Mouse (Mus musculus): ENCODE data around the gene Plekha6.

DNA sequence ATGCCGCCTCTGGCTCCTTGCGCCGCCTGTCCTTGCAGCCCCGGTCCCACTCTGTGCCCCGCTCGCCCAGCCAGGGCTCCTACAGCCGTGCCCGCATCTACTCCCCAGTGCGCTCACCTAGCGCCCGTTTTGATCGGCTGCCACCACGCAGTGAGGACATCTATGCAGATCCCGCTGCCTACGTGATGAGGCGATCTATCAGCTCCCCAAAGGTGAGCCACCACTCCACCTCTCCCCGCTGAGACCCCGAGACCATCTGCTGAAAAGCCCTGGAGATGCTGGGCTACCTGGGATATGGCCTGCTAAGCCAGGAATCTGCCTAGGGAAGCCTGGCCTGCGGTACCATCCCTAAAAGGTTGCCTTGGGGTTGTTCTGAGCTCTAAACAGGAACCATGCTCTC is 110.2 kb downstream of the Plekha6 start:
- TF ChIP-seq CTCF (IDR thresholded peaks at IDR 0.05; ENCODE audit: low read depth) (no peak), EP300 (IDR thresholded peaks at IDR 0.05; ENCODE audit: low read depth) (no peak)
